Mouse (Mus musculus) testis, adult 2 months (tissue): ENCODE measurements around the gene Gm21887. TPM values are rescaled to one million over a fixed set of nuclear protein-coding genes. Genes with fewer than 3 reads are reported as not detected.
"Not testable (repeated sequence)": the region's sequence is repeated elsewhere in the genome, so short reads cannot be mapped to it uniquely, and the experiment has no call there.

Experiments used
- H3K27ac ChIP-seq: fragments of 200-500 bp; 2 replicates; pipeline ENCODE4 v1.5.1; 2012; ENCODE audit warnings: low read depth, low read length; ENCODE audit not compliant: control insufficient read depth, insufficient read depth
- H3K27me3 ChIP-seq: fragments of 200-500 bp; 2 replicates; pipeline ENCODE4 v1.6.1; 2012; ENCODE audit warnings: mild to moderate bottlenecking, low read length, moderate library complexity; ENCODE audit not compliant: control insufficient read depth, insufficient read depth
- H3K36me3 ChIP-seq: fragments of 200-500 bp; 2 replicates; pipeline ENCODE4 v1.6.1; 2012; ENCODE audit warnings: mild to moderate bottlenecking, low read length; ENCODE audit not compliant: control insufficient read depth, insufficient read depth
- H3K4me1 ChIP-seq: fragments of 200-500 bp; 2 replicates; pipeline ENCODE4 v1.6.1; 2012; ENCODE audit warnings: low read length; ENCODE audit not compliant: control insufficient read depth, insufficient read depth
- H3K4me3 ChIP-seq: fragments of 200-500 bp; 2 replicates; pipeline ENCODE4 v1.5.1; 2012; ENCODE audit warnings: low read depth, mild to moderate bottlenecking, low read length, moderate library complexity, mixed read lengths; ENCODE audit not compliant: control insufficient read depth
- CTCF ChIP-seq: fragments of 200-500 bp; IDR thresholded peaks from 2 replicates; pipeline ENCODE4 v1.5.1; 2012; ENCODE audit warnings: low read depth, mild to moderate bottlenecking, inconsistent platforms, low read length, moderate library complexity; ENCODE audit not compliant: control insufficient read depth, insufficient read depth, insufficient replicate concordance
- polyA plus RNA-seq: library from polyadenylated mRNA; depleted of rRNA; stranded (reverse); fragments of >200 nt; gene quantifications from 2 replicates; pipeline ENCODE4 v1.2.3, GENCODE M21; 2012; rRNA removed

Gm21887 gene
- polyA plus RNA-seq, 1 experiment, result 44.3 TPM

DNA sequence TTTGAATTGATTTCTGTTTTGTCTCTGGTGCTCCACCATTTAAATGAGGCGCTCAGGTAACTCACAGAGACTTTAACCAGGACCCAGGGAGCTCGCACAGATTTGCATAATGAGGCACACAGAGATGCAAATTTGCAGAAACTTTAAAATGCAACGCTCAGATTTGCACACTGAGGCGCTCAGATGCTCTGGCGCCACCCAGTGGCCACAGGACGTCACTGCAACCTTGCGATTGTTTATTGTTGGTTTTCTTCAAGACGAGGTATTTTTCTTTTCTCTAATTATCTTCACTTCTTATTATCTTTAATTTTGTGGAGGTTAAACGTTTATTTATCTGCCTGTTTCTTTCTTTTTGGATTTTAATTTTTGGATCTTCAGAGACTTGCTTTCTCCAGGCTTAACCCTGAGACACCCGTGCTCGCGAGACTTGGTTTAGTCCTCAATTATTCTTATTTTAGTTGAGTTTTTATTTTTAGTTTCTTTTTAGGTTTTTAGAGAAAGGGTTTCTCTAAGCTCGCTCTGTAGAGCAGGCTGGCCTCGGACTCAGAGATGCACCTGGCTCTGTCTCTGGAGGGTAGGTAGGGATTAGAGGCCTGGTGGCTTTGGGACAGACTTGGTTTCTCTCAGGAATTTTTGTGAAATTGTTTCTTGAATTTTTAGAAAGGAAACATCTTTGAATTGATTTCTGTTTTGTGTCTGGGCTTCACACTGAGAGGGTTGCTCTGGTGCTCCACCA is 10.7 kb downstream of the Gm21887 start:
- not testable (repeated sequence) for H3K27ac ChIP-seq, H3K27me3 ChIP-seq, H3K36me3 ChIP-seq, H3K4me1 ChIP-seq, H3K4me3 ChIP-seq
- peak; percentile 50; the same call in 1 of the 2 replicates for TF ChIP-seq CTCF

DNA sequence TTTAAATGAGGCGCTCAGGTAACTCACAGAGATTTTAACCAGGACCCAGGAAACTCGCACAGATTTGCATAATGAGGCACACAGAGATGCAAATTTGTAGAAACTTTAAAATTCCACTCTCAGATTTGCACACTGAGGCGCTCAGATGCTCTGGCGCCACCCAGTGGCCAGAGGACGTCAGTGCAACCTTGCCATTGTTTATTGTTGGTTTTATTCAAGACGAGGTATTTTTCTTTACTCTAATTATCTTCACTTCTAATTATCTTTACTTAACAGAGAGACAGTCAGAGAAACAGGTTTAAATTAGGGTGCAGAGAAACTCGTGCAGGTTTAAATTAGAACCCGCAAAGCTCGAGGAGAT is 11.2 kb downstream of the Gm21887 start:
- H3K4me1 ChIP-seq, H3K27me3 ChIP-seq, H3K36me3 ChIP-seq, H3K4me3 ChIP-seq, H3K27ac ChIP-seq: not testable (repeated sequence)
- TF ChIP-seq CTCF, result peak; percentile 92

- TF ChIP-seq CTCF, result 0 out of 2 replicates have a peak, but pooled peaks have one; percentile 12
- not testable (repeated sequence) for H3K27ac ChIP-seq, H3K4me3 ChIP-seq, H3K27me3 ChIP-seq, H3K36me3 ChIP-seq, H3K4me1 ChIP-seq
These were observed 11.7 kb downstream of the Gm21887 start for GRCm38 (mm10) chrX:170021205-170021604.

DNA sequence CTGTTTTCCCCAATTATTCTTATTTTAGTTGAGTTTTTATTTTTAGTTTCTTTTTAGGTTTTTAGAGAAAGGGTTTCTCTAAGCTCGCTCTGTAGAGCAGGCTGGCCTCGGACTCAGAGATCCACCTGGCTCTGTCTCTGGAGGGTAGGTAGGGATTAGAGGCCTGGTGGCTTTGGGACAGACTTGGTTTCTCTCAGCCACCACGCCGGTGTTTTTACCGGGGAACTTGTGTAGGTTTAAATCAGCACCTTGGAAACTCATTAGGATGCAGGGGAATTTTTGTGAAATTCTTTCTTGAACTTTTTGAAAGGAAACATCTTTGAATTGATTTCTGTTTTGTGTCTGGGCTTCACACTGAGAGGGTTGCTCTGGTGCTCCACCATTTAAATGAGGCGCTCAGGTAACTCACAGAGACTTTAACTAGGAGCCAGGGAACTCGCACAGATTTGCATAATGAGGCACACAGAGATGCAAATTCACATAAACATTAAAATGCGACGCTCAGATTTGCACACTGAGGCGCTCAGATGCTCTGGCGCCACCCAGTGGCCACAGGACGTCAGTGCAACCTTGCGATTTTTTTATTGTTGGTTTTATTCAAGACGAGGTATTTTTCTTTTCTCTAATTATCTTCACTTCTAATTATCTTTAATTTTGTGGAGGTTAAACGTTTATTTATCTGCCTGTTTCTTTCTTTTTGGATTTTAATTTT is 12.4 kb downstream of the Gm21887 start:
- H3K27me3 ChIP-seq, H3K4me1 ChIP-seq, H3K4me3 ChIP-seq, H3K36me3 ChIP-seq, H3K27ac ChIP-seq: not testable (repeated sequence)
- TF ChIP-seq CTCF, result peak; percentile 69

Other genes starting within 250 kb of the Gm21887 start
- 9.4 and 13.3 TPM in 2 replicates for gene 4933400A11Rik, start 230.0 kb upstream of the Gm21887 start, polyA plus RNA-seq